Mouse (Mus musculus): ENCODE results near the gene Upk3b.

- TF ChIP-seq CTCF (IDR thresholded peaks at IDR 0.05; ENCODE audit: extremely low read depth, insufficient read length, insufficient replicate concordance, low read depth, low read length): no peak
- TF ChIP-seq POLR2A (IDR thresholded peaks at IDR 0.05; ENCODE audit: low read depth, low read length): no peak
These were observed 35.5 kb upstream of the Upk3b start for GRCm38 (mm10) chr5:136002751-136003151.
